Mouse (Mus musculus): ENCODE data around the gene Sox18.

Sox18 gene

DNA sequence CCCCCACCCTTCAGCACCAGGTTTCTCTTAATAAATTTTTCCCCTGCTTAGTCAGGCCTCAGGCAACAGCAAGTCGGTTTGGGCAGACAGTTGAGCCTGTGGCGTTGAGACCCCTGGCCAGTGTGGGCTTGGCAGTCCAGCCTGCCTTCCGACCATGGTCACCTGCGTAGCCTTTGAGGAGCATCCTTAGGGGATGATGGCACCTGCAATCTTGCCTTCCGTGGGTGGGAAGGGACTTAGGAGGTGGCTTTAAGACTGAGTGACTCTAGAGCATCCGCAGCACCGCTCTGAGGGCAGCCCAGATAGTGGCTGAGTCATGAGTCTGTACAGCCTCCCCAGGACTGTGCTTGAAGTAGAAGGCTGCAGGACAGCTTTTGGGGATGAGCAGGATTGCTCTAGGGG is 9.3 kb upstream of the Sox18 start:
- no peak for DNase-seq (ENCODE audit: low read depth, low spot score)

DNA sequence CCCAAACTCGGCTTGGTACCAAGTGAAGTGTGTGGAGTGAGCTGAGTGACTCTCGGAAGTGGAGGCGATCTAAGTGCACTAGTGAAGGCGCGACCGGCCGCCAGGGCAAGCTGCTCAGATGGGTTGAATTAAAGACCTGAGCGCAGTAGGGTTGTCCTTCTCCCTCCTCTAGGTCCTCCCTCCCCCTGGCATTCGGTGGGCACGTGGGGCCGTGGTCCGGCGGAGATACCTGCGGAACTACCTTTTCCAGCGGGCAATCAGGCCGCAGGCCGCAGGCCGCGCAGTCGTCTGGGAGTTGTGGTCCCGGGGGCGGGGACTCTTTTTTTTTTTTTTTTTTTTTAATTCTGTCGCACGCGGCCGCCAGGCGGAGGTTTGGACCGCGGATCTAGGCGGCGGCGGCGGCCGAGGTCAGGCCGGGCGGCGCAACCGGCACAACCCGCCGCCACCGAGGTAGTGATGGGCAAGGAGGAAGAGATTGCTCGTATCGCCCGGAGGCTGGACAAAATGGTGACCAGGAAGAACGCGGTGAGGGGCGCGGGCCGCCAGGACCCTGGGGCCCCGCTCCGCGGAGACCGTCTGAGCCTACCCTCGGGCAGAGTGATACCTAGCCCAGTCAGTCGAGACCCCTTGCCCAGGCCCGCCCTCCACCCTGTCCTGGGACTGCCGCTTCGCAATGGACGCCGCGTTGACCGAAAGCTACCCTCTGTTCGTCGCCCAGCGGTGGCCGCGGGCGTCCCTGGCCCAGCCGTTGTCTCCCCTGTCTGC is 8.7 kb upstream of the Sox18 start, which contains the start of gene Tcea2:
TSS of gene Tcea2 (plus strand) at position 360 of the 765 bp plus-strand sequence.
- DNase-seq (ENCODE audit: low read depth, low spot score): peak; percentile 77

DNA sequence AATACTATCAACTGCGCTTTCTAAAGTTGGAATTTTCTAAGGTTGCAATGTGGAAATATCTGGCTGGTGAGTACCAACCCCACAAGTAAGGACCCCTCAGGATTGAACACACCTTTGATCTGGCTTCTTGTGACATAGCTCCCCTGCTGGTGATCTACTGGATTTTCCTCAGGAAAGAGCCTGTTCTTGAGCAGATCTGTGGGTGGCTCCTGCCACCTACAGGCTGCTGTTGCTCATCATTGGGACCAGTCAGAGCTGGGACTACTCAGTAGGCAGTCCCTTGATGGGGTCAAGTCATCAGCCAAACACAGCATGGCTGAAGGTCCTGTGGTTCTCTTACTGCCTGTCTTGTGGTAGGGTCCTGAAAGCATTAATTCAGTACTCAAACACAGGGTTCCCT is 7.3 kb upstream of the Sox18 start:
- DNase-seq (ENCODE audit: low read depth, low spot score): peak; percentile 87

DNA sequence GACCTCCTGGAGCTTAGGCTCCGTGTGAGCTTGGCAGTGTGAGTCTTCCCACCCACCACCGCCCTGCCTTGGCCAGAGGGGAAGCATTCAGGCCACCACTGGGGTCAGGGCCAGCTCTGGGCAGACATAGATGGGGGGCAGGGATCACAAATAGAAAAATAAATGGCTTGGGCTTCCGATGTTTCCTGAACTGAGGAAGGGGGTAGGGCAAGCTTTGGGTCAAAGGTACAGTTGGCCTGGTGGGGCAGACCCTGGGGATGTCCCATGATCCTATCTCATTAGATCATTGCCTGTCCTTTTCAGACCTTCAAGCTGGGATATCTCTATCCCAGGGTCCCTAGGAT is 6.3 kb upstream of the Sox18 start:
- no peak for DNase-seq (ENCODE audit: low read depth, low spot score)

DNA sequence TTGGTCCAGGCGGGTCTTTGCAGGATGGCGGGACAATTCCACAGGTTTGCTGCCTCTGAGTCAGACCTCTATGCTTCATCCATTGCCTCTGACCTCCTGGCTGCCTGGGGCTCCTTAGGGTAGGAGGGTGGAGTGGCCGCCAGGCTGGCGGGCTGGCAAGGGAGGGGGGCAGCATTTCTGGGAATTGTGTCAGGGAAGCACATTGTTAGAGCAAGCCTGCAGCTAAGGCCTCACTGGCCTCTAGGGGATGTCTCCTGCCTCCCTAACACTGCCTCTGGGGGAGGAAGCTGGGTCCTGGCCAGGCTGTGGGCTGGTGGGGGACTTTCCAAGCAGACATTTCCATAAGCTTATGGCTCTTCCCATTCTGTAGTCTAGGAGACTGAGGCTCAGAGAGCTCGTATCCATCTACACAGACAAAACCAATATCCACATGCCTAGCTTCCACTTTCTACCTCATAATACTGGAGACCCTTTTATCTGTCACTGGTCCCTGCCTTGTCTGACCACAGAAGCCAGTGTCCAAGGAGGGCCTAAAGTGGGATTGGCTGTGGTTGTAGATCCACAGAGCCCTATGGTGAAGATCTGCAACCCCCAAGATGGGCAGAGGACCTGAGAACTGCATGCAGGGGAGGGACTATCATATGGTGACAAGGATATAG is 5.8 kb upstream of the Sox18 start:
- no peak for DNase-seq (ENCODE audit: low read depth, low spot score)

DNA sequence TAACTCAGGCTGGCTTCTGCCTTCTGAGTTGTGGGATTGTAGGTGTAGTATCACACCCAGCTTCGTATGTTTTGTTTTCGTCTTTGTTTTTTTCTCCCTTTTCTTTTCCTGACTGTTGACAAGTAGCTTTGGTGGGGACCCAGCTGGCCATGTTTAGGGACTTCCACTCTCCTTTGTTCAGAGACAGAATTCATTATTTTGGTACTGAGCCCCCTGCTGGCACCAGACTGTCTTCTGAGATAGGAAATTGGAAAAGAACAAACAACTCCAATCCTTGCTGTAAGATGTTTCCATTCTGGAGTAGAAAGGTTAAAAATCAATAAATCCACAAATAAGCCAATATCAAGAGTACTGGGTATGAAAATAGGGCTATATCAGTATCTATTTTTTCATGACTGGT is 5.0 kb upstream of the Sox18 start:
- DNase-seq (ENCODE audit: low read depth, low spot score): no peak

DNA sequence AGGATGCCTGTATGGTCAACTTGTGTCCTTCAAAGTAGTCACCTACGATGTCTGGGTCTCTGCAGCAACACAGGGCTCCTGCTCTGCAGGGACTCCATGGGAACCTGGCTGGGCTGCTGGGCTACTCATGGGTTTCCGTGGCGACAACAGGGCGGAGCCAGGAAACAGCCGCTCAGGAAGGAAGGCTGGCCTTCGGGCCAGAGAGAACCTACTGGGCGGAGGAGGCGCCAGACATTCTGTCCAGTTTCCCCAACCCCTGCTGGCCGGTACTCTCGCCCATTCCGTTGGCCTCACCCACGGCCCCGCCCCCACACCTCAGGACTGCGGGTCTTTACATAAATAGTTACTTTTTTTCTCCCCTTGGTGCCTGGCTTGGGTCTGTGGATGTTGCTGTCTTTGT is 4.0 kb upstream of the Sox18 start:
- peak; percentile 57 for DNase-seq (ENCODE audit: low read depth, low spot score)

DNA sequence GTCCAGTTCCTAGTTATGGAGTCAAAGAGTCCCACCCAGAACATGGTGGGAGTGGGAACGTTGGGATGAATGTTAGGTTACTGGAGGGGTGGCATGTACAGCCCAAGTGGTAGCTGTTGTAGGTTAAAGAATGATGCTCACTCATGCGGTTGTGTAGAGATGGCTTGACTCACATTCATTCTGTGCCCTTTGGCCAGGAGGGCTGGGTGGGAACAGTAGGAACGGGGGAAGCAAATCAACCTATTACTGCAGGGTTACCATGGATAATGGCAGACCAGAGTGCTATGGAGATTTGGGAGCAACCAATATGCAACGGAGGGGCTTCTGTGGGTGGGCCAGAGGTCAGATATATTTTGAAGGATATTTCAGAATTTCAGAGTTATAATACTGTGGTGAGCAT is 3.5 kb upstream of the Sox18 start:
- DNase-seq (ENCODE audit: low read depth, low spot score): no peak

DNA sequence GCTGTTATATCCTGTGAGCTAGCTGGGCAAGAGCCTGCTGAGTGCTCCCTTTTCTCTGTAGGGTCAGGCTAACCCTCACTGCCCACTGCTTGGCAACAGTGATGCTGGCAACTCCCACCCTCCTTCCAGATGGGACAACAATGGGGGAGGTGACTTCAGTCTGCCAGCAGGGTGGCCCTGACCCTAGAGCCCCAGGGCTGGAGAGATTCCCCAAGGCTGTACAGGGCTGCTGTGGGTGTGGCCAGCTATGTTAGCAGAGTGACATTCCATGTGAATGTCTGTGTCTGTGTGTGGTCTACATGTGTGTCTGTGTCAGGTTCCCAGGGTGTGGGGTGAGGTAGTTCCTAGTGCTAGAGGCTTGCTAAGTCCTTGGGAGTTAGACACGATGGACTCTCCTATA is 2.1 kb upstream of the Sox18 start:
- DNase-seq (ENCODE audit: low read depth, low spot score): no peak

DNA sequence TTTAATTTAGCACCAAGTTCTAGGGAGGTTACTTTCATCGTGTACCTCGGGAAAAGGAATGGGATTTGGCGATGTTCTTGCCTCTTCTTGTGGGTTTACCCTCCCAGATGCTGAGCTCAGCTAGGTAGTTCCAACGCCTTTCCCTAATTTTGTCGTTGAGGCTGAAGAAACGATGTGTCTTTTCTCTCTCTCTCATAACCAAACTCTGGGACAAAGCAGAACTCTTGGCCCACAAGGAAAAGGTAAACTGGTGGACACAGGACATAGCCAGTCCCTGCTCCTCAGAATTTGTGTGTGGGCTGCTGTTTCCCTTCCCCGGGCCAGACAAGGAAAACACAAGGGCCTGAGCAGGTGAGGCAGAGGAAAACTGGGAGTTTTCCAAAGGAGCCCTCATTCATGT is 544 bp upstream of the Sox18 start:
- DNase-seq (ENCODE audit: low read depth, low spot score): no peak

DNA sequence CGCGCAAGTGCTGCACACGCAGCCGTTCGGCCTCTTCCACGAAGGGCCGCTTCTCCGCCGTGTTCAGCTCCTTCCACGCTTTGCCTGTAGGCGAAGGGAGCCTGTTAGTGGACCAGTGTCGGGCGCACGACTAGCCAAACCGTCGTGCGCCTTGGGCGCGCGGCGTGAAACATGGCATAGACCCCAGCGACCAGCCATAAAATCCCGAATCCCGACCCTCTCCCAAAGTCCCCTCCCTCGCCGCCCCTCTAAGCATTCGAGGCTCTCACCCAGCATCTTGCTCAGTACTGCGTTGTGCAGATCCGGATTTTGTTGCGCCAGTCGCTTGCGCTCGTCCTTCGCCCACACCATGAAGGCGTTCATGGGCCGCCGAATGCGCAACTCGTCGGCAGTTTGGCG is 528 bp downstream of the Sox18 start:
- DNase-seq (ENCODE audit: low read depth, low spot score): peak; percentile 28

DNA sequence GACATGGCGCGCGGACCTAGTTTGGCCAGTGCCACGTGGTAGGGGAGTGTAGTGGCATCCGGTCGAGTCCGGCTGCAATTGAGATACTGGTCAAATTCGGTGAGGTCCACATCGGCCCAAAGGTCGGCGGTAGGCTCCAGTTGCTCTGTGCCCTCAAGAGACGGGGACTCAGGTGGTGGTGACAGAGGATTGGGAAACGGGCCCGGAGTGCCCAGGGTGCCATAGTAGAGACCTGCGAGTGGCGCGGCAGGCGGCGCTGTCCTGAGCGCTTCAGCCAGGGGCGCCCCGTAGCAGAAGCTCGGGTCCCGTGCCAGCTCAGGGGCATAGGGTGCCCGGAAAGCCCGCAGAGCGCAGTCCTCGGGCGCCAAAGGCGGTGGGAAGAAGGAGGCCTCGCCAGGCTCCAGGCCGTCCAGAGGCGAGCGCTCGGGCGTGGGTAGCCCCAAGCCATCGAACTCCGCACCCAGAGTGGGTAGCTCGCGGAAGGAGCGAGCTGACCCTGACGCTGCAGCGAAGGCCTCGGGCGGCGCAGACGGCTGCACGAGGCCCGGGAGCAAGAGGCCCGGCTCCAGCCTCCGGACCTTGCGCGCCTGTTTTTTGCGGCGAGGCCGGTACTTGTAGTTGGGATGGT is 1.0 kb downstream of the Sox18 start:
- DNase-seq (ENCODE audit: low read depth, low spot score): no peak

DNA sequence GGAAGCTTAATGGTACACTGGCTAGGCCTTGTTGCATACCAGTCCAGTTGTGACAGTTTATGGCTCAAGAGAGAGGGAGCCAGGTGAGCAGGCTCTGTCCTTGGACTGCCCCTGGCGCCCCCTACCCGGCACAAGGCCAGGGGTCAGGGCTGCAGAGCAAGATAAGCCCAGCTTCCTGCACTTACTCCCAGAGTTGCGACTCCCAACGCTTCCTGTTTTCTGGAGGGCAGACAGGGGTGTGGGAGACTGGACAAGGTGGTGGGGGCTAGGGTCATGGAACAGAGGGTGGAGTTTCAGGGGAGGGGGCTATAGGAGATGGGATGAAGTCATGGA is 8.2 kb downstream of the Sox18 start:
- no peak for DNase-seq (ENCODE audit: low read depth, low spot score)

DNA sequence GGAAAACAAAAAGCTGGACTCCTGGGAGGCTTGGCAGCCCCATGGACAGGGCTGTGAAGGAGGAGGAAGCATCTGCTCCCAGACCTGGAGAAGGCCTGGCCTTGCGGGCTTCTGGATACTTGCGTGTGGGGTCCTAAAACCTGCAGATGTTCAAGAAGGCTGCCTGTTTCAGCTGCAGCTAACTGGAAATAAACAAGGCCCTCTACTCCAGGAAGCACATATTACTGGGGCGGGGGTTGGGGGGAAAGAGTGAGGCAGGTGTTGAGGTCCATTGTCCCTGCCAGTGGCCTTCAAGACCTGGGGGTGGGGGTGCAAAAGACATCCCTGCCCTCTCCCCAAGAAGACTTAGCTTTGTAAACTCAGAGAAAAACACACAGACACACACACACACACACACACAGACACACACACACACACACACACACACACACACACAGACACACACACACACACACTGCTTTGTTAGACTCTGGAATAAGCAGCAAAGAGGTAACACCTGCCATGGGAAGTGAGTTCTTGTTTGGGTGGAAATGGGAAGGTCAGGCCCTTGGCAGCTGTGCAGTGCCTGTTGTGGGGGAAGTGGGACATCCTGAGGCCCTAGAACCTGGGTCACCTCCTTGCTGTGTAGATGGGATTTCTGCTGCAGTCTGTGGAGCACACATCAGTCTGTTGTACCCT is 8.7 kb downstream of the Sox18 start:
- DNase-seq (ENCODE audit: low read depth, low spot score): no peak

DNA sequence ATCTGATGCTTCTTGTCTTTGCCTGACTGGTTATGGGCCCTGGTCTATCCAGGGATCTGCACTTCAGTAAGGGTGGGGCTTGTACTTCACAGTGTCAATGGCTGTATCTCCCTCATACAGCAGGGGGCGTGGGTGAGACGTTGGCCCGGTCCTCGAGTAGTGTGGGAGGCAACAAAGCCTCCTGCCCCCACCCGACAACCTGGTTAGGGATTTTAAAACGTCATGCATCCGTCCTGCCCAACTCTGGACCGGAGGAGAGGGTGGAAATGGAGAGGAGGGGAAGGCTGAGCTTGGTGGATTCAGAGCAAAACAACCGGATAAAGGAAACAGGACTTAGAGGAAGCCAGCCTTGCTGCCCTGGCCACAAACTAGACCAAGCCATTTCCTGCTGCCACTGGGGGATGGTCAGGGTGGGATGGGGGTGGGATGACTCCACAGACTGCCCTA is 11.8 kb downstream of the Sox18 start:
- DNase-seq (ENCODE audit: low read depth, low spot score): peak; percentile 63

DNA sequence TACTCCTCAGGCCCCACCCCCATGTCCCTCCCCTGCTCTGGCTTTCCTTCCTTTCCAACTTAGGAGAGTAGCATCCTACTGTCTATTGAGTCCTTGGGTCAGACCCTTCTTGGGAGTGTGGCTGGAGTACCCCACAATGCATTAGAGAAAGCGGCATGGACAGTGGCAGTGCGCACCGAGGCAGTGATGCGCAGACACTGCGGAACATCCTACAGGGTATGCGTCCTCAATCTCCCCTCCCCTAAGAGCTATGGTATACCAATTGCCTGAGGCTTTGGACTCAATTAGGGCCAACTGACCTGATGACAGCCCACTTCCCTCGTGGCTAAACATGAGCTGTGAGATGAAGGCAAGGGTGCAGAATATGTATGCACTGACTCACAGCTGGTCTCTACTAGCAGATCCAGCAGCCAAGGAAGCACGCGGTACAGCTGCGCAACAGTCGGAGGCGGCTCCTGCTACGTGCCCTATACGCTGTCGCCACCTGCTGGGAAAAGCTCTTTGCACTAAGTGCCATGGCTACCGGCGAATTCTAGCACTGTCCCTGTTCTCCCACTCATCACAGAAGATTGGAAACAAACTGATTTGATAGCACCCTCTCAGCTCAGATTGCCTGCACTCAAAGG is 12.4 kb downstream of the Sox18 start:
- peak; percentile 40 for DNase-seq (ENCODE audit: low read depth, low spot score)

DNA sequence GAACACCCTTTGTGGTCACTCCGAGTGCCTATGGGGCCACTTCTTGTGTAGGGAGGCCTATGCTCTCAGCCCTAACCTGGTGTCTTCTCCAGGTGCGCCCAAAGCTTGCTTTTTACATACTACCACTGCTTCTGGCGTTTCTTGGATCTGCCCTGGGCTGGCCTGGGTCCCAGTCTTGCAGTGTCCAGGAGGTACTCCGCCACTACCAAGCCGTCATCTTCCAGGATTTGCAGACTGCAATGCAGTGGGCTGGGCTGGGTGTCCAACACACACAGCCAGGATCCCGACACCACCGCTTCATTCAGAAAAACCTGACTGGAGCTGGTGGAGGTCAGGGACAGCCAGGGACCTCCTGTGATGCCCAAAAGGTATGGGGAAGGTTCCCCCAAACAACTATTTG is 12.9 kb downstream of the Sox18 start:
- no peak for DNase-seq (ENCODE audit: low read depth, low spot score)

DNA sequence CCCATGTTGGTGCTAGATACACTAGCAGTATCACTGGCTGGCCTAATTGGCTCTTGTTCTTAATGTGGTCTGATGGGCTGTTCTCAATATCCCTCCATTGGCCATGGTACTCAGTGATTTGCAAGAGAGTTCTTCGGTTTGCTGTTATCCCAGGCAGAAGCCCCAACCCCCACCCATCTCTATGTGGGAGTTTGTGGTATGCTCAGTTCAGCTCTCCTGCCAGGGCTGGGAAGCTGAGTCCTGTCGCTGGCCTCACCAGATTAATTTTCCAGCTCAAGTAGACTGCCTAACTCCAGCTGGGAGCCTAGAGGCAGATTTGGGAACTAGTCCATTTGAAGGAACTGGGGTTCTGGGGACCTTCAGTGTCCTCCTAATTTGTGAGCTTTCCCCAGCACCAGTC is 14.0 kb downstream of the Sox18 start:
- DNase-seq (ENCODE audit: low read depth, low spot score): no peak

DNA sequence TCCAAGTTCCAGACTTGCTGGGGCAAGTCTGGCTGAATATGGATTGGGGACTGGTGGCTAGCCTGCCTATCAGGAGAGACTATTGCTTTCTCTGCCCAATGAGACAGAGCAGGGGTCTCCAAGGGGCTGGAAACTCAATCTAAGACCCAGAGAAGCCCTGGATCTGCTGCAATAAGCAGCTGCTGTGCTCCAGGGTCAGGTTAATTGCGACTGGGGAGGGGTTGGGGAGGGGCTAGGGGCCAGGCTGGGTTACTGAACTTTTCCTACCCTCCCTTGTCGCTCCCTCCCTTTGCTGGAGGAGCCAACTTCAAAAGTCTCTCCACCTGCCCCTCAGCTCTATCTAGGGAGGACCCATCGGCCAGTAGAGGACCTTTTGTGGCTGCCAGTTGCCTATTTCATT is 14.7 kb downstream of the Sox18 start, which contains the start of gene Gm29797:
TSS of gene Gm29797 (plus strand) at position 301 of the 400 bp plus-strand sequence.
- no peak for DNase-seq (ENCODE audit: low read depth, low spot score)

DNA sequence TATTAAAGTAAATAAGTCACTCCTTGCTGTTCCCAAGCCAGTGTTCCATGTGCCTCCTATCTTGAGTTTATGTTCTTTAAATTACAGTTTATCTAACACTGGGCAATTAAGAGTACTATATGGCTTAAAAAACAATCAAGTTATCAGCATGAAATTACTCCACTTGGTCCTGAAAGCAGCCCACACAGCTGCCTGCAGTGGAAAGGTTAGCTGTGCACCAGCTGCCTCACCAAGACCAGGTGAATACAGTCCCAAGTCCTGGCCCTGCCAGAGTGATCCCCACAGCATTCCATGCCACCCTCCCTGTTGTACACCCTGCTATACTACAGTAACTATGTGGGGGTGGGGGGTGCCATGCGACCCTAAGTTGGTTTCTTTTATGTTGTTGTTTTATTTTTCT is 17.9 kb downstream of the Sox18 start:
- DNase-seq (ENCODE audit: low read depth, low spot score): no peak

DNA sequence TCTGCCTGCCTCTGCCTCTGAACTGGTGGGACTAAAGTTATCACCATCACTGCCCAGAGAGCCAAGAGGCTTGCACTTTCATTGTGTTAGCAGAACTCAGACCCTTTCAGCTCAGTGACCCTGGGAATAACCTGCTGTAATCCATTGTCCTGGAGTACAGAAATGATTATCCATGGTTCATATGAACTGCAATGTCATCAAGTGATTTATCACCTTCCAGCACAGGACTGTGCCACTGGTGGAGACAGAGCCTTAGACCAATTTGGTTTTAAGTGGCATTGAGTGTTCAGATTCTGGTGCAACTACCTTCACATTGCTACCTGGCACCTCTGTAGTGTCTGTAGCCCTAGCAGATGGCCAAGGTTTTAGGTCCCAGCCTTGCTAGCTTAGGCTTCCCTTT is 18.4 kb downstream of the Sox18 start:
- no peak for DNase-seq (ENCODE audit: low read depth, low spot score)

DNA sequence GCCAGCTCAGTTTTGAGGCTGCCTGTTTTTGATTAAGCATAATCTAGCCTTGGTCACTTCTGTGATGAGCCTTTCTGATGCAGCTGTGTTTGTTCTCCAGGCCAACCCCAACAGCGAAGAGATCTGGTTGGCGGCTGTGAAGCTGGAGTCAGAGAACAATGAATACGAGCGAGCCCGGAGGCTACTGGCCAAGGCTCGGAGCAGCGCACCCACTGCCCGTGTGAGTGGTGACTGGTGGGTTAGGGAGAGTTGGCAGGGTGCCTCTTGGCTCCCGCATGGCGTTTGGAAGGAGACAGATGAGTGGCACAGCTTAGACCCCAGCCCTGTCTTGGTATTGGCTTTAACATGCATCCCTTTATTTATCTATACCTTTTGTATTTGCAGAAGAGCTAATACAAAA is 22.5 kb downstream of the Sox18 start:
- DNase-seq (ENCODE audit: low read depth, low spot score): no peak

Measured in forelimb bud, embryonic 11.5 days (tissue).